Mouse (Mus musculus) bone marrow, adult 2 months (tissue): Measurements from ENCODE around the gene Pde4d.

Experiments
- CTCF ChIP-seq: fragments of 200-500 bp; IDR thresholded peaks from 2 replicates; pipeline ENCODE4 v1.5.1; 2011; ENCODE audit warnings: low read length, control low read depth; ENCODE audit not compliant: control insufficient read depth, insufficient read depth
- POLR2A ChIP-seq: fragments of 200-500 bp; IDR thresholded peaks from 2 replicates; pipeline ENCODE4 v1.6.1; 2011; ENCODE audit warnings: low read depth, mild to moderate bottlenecking, control low read depth, low read length, borderline replicate concordance; ENCODE audit not compliant: control insufficient read depth

DNA sequence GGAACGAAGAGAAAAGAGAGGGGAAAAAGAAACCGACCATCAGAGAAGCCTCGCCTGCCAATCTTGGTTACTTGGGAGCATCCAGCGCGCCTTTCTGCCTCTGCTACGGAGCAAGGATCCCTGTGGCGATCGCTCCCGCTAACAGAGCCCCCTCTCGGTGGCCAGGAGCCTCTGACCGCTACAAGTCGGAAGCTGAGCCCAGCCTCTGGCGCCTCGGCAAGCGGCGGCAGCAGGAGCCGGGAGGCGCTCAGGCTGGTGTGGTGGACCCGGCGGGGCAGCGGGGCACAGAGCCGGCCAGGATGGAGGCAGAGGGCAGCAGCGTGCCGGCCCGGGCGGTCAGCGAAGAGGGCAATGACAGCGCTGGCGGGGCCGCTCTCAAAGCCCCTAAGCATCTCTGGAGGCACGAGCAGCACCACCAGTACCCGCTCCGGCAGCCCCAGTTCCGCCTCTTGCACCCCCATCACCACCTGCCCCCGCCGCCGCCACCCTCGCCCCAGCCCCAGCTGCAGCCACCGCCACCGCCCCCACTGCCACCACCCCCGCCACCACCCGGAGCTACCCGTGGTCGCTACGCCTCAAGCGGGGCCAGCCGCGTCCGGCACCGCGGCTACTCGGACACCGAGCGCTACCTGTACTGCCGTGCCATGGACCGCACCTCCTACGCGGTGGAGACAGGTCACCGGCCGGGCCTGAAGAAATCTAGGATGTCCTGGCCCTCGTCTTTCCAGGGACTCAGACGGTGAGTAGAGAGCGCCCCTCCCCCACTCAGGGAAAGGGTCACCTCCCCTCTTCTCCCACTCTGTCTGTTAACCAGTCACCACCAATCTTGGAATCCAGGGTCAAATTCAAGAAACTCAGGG lies 666.8 kb downstream of the Pde4d start:
- no peak for TF ChIP-seq CTCF
- TF ChIP-seq POLR2A = no peak
